Mouse (Mus musculus): ENCODE data around the gene Gps2. TPM values are rescaled to one million over a fixed set of nuclear protein-coding genes. Genes with fewer than 3 reads are reported as not detected.
A peak's percentile ranks its signal among the peaks of the same experiment; 100 is the strongest.

Gps2 gene
- polyA plus RNA-seq, 1 experiment from 2014 or later: 107 TPM

- 14% methylated on average over 8 of the region's 8 CpGs for WGBS (ENCODE audit: insufficient replicate concordance)
- H3K9me3 ChIP-seq (replicated peaks): no peaks in the 10 kb centered on the region
- peak overlapping the region; percentile 72 for H3K27ac ChIP-seq
- H3K9ac ChIP-seq: peak overlapping the region; percentile 45
- H3K4me2 ChIP-seq: peak overlapping the region; percentile 41
- no peaks in the 10 kb centered on the region for H3K36me3 ChIP-seq
- peaks cover 66% of the 10 kb centered on the region for H3K4me1 ChIP-seq (replicated peaks)
- peak; percentile 89 for ATAC-seq (ENCODE audit: low read depth)
- no peaks in the 10 kb centered on the region for H3K27me3 ChIP-seq
- no peak overlapping the region for H3K4me3 ChIP-seq (replicated peaks)
- DNase-seq: peak; percentile 62
Observed at GRCm38 (mm10) chr11:69886907-69887635, 26.6 kb upstream of the Gps2 start.

- Histone ChIP-seq H3K9me3 (replicated peaks) (no peaks in the 10 kb centered on the region), H3K27ac (no peak overlapping the region), H3K27me3 (no peaks in the 10 kb centered on the region), H3K4me3 (replicated peaks) (no peak overlapping the region), H3K36me3 (no peaks in the 10 kb centered on the region), H3K9ac (peak overlapping the region; percentile 17; the same call in 1 of the 2 replicates), H3K4me2 (no peak overlapping the region), H3K4me1 (replicated peaks) (peaks cover 56% of the 10 kb centered on the region)
- DNase-seq: no peak
- 40% methylated on average over 4 of the region's 4 CpGs for WGBS (ENCODE audit: insufficient replicate concordance)
- no peak for ATAC-seq (ENCODE audit: low read depth)
Observed at GRCm38 (mm10) chr11:69891482-69891881, 22.2 kb upstream of the Gps2 start.

GRCm38 (mm10) chr11:69894671-69895070 is 19.0 kb upstream of the Gps2 start:
- Histone ChIP-seq H3K4me3 (replicated peaks) (no peak overlapping the region), H3K27ac (no peak overlapping the region)
- no peak for ATAC-seq (ENCODE audit: low read depth)

GRCm38 (mm10) chr11:69895291-69895690 is 18.4 kb upstream of the Gps2 start, which contains the start of gene Acap1:
Gene Acap1, minus strand, starts transcription at chr11:69895539.
- peak; percentile 76 for ATAC-seq (ENCODE audit: low read depth)

More at GRCm38 (mm10) chr11:69894671-69895070, 19.0 kb upstream of the Gps2 start:
- Histone ChIP-seq H3K27me3 (no peaks in the 10 kb centered on the region; the same call in 1 of the 2 replicates), H3K9ac (peak overlapping the region; percentile 52; the same call in 1 of the 2 replicates), H3K36me3 (no peaks in the 10 kb centered on the region), H3K4me2 (no peak overlapping the region), H3K4me1 (replicated peaks) (peaks cover 51% of the 10 kb centered on the region), H3K9me3 (replicated peaks) (no peaks in the 10 kb centered on the region)
- 21% methylated on average over 5 of the region's 5 CpGs for WGBS (ENCODE audit: insufficient replicate concordance)
- DNase-seq: no peak

GRCm38 (mm10) chr11:69899870-69900269 is 13.8 kb upstream of the Gps2 start:
- Histone ChIP-seq H3K9ac (peak overlapping the region; percentile 18; the same call in 1 of the 2 replicates), H3K4me3 (replicated peaks) (peak overlapping the region; percentile 93), H3K27ac (no peak overlapping the region), H3K36me3 (peaks cover 20% of the 10 kb centered on the region), H3K4me1 (replicated peaks) (peaks cover 56% of the 10 kb centered on the region), H3K27me3 (no peaks in the 10 kb centered on the region; the same call in 1 of the 2 replicates), H3K4me2 (peak overlapping the region; percentile 87), H3K9me3 (replicated peaks) (no peaks in the 10 kb centered on the region)
- WGBS (ENCODE audit: insufficient replicate concordance): 49% methylated on average over 4 of the region's 4 CpGs
- DNase-seq (no peak), ATAC-seq (ENCODE audit: low read depth) (no peak)

More at GRCm38 (mm10) chr11:69895291-69895690, 18.4 kb upstream of the Gps2 start, which contains the start of gene Acap1:
- DNase-seq: no peak
- Histone ChIP-seq H3K4me1 (replicated peaks) (peaks cover 57% of the 10 kb centered on the region), H3K27me3 (no peaks in the 10 kb centered on the region; the same call in 1 of the 2 replicates), H3K9ac (peak within 1 kb of the TSS; percentile 52), H3K4me3 (replicated peaks) (peak within 1 kb of the TSS; percentile 21; the same call in 1 of the 2 replicates), H3K36me3 (no peaks in the 10 kb centered on the region), H3K4me2 (peak within 1 kb of the TSS; percentile 42), H3K27ac (peak within 1 kb of the TSS; percentile 39; the same call in 1 of the 2 replicates), H3K9me3 (replicated peaks) (no peaks in the 10 kb centered on the region)
- WGBS (ENCODE audit: insufficient replicate concordance): 26% methylated on average over 4 of the region's 4 CpGs

- Histone ChIP-seq H3K36me3 (peaks cover 29% of the 10 kb centered on the region), H3K27me3 (no peaks in the 10 kb centered on the region; the same call in 1 of the 2 replicates), H3K4me1 (replicated peaks) (peaks cover 47% of the 10 kb centered on the region), H3K27ac (peak within 1 kb of the TSS; percentile 98), H3K4me3 (replicated peaks) (peak within 1 kb of the TSS; percentile 93), H3K9ac (peak within 1 kb of the TSS; percentile 94), H3K9me3 (replicated peaks) (no peaks in the 10 kb centered on the region), H3K4me2 (peak within 1 kb of the TSS; percentile 87)
- DNase-seq (peak; percentile 90), ATAC-seq (ENCODE audit: low read depth) (peak; percentile 89)
- under 1% methylated on average over 38 of the region's 38 CpGs for WGBS (ENCODE audit: insufficient replicate concordance)
Observed at GRCm38 (mm10) chr11:69900471-69901405, 12.9 kb upstream of the Gps2 start, which contains the start of the genes 2810408A11Rik and Neurl4. Gene 2810408A11Rik, minus strand, starts transcription at chr11:69900987. Gene Neurl4, plus strand, starts transcription at chr11:69901072.

GRCm38 (mm10) chr11:69901406-69901846 is 12.3 kb upstream of the Gps2 start:
- Histone ChIP-seq H3K9me3 (replicated peaks) (no peaks in the 10 kb centered on the region), H3K4me1 (replicated peaks) (peaks cover 44% of the 10 kb centered on the region), H3K27ac (peak overlapping the region; percentile 98), H3K4me3 (replicated peaks) (peak overlapping the region; percentile 93), H3K9ac (peak overlapping the region; percentile 94), H3K4me2 (peak overlapping the region; percentile 87), H3K27me3 (no peaks in the 10 kb centered on the region; the same call in 1 of the 2 replicates), H3K36me3 (peaks cover 36% of the 10 kb centered on the region)
- ATAC-seq (ENCODE audit: low read depth) (peak; percentile 62), DNase-seq (peak; percentile 92)
- under 1% methylated on average over 42 of the region's 42 CpGs for WGBS (ENCODE audit: insufficient replicate concordance)

GRCm38 (mm10) chr11:69901993-69902392 is 11.7 kb upstream of the Gps2 start:
- peaks cover 44% of the 10 kb centered on the region for H3K4me1 ChIP-seq (replicated peaks)
- peak overlapping the region; percentile 93 for H3K4me3 ChIP-seq (replicated peaks)
- DNase-seq (no peak), ATAC-seq (ENCODE audit: low read depth) (peak; percentile 4; the same call in 1 of the 2 replicates)
- no peaks in the 10 kb centered on the region for H3K9me3 ChIP-seq (replicated peaks)
- no peaks in the 10 kb centered on the region; the same call in 1 of the 2 replicates for H3K27me3 ChIP-seq
- WGBS (ENCODE audit: insufficient replicate concordance): under 1% methylated on average over 38 of the region's 39 CpGs
- H3K4me2 ChIP-seq: peak overlapping the region; percentile 87
- H3K27ac ChIP-seq: peak overlapping the region; percentile 98
- H3K9ac ChIP-seq: peak overlapping the region; percentile 94
- H3K36me3 ChIP-seq: peaks cover 41% of the 10 kb centered on the region

- Histone ChIP-seq H3K4me3 (replicated peaks) (peak overlapping the region; percentile 93), H3K27ac (peak overlapping the region; percentile 98), H3K4me1 (replicated peaks) (peaks cover 44% of the 10 kb centered on the region), H3K9me3 (replicated peaks) (no peaks in the 10 kb centered on the region), H3K36me3 (peaks cover 51% of the 10 kb centered on the region), H3K27me3 (no peaks in the 10 kb centered on the region; the same call in 1 of the 2 replicates), H3K4me2 (peak overlapping the region; percentile 87), H3K9ac (peak overlapping the region; percentile 94)
- ATAC-seq (ENCODE audit: low read depth) (no peak), DNase-seq (no peak)
- WGBS (ENCODE audit: insufficient replicate concordance): 80% methylated on average over 13 of the region's 13 CpGs
Observed at GRCm38 (mm10) chr11:69902972-69903371, 10.7 kb upstream of the Gps2 start.

- no peak overlapping the region for H3K9ac ChIP-seq
- 90% methylated on average over 9 of the region's 9 CpGs for WGBS (ENCODE audit: insufficient replicate concordance)
- H3K4me2 ChIP-seq: no peak overlapping the region
- H3K27ac ChIP-seq: no peak overlapping the region
- DNase-seq (no peak), ATAC-seq (ENCODE audit: low read depth) (no peak)
- H3K9me3 ChIP-seq (replicated peaks): no peaks in the 10 kb centered on the region
- no peak overlapping the region for H3K4me3 ChIP-seq (replicated peaks)
- peaks cover 65% of the 10 kb centered on the region for H3K36me3 ChIP-seq
- no peaks in the 10 kb centered on the region; the same call in 1 of the 2 replicates for H3K27me3 ChIP-seq
- H3K4me1 ChIP-seq (replicated peaks): peaks cover 32% of the 10 kb centered on the region
Observed at GRCm38 (mm10) chr11:69904311-69904710, 9.4 kb upstream of the Gps2 start.
